Mouse (Mus musculus) spleen, adult 2 months (tissue): ENCODE results near the gene Inka1. TPM values are rescaled to one million over a fixed set of nuclear protein-coding genes. Genes with fewer than 3 reads are reported as not detected.
A peak's percentile ranks its signal among the peaks of the same experiment; 100 is the strongest.

Experiments
- DNase-seq, 2 experiments: peaks; one replicate each; pipeline versions ENCODE4 v3.0.0 to v3.0.0-alpha.2; 2012 to 2021; ENCODE audit warnings: low spot score in 2 of 2, low read depth in 1 of 2
- H3K27ac ChIP-seq: fragments of 200-500 bp; 2 replicates; pipeline ENCODE4 v1.5.1; 2012; ENCODE audit warnings: low read length, inconsistent platforms; ENCODE audit not compliant: insufficient read depth
- H3K27me3 ChIP-seq: fragments of 200-500 bp; 2 replicates; pipeline ENCODE4 v1.6.1; 2012; ENCODE audit warnings: mild to moderate bottlenecking, moderate library complexity, low read length, inconsistent platforms; ENCODE audit not compliant: control insufficient read depth, insufficient read depth
- H3K36me3 ChIP-seq: fragments of 200-500 bp; 2 replicates; pipeline ENCODE4 v1.6.1; 2012; ENCODE audit warnings: mild to moderate bottlenecking, low read length, inconsistent platforms; ENCODE audit not compliant: control insufficient read depth, insufficient read depth
- H3K4me1 ChIP-seq: fragments of 200-500 bp; 2 replicates; pipeline ENCODE4 v1.6.1; 2011; ENCODE audit warnings: inconsistent platforms; ENCODE audit not compliant: control insufficient read depth, insufficient read depth, insufficient read length
- H3K4me3 ChIP-seq: fragments of 200-500 bp; 2 replicates; pipeline ENCODE4 v1.5.1; 2011; ENCODE audit warnings: mild to moderate bottlenecking, inconsistent platforms; ENCODE audit not compliant: insufficient read depth, insufficient read length; ENCODE audit errors: extremely low read depth
- CTCF ChIP-seq: fragments of 200-500 bp; IDR thresholded peaks from 2 replicates; pipeline ENCODE4 v1.5.1; 2011; ENCODE audit warnings: mild to moderate bottlenecking, inconsistent platforms; ENCODE audit not compliant: insufficient read depth, insufficient read length, insufficient replicate concordance; ENCODE audit errors: extremely low read depth
- POLR2A ChIP-seq: fragments of 200-500 bp; IDR thresholded peaks from 2 replicates; pipeline ENCODE4 v1.6.1; 2011; ENCODE audit warnings: low read depth, low read length, inconsistent platforms
- WGBS: fragments of 180-500 bp; shearing (Covaris S2); methylation state at CpG from one replicate; pipeline ENCODE4 v1.1.7; 2018; 5-methylcytosine and 5-hydroxymethylcytosine counted together
- polyA plus RNA-seq: library from polyadenylated mRNA; depleted of rRNA; stranded (reverse); fragments of >200 nt; gene quantifications from 2 replicates; pipeline ENCODE4 v1.2.3, GENCODE M21; 2012

The Inka1 gene
- polyA plus RNA-seq, 1 experiment, result 19.8 TPM

DNA sequence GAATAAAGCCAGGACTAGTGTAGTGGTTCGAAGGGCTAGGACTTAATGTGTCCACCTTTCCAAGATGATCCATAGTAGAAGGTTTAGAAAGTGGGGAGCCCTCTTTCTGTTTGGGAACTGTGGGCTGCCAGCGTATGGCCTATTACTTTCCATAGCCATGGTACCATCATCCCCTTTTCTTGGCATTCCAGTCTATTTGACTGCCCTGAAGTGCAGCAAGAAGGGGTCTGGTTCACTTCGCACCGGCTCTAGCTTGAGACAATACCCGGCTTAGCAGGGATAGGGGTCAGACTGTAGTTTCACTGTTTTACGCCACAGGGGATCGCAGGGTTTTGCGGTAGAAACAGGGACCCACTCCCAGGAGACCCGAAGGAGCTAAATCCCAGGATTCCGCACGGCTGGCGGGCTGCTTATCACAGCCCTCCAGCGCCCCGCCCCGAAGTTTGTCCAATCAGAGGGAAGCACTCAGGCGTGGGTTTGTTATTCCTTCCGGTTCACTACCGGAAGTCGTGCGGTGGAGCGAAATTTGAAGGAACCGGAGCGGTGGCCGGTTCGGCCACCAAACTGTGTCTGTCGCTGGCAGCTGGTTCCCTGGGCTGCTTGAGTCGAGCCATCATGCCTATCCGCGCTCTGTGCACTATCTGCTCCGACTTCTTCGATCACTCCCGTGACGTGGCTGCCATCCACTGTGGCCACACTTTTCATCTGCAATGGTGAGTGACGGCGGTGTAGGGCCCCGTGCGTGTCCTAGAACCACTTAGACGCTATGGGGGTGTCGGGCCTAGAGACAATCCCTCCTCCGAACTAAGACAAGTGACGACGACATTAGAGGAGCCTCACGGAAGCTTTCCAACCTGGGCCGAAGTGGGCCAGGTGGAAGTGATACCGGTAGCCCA, 35.0 kb downstream of the Inka1 start:
- no peaks in the 10 kb centered on the region; the same call in 1 of the 2 replicates for H3K4me1 ChIP-seq
- 11% methylated on average over 45 of the region's 45 CpGs for WGBS
- H3K27ac ChIP-seq, result peak overlapping the region; percentile 14
- H3K4me3 ChIP-seq, result peak overlapping the region; percentile 66
- peak; percentile 57 to 84 for DNase-seq
- H3K36me3 ChIP-seq, result no peaks in the 10 kb centered on the region
- H3K27me3 ChIP-seq, result no peaks in the 10 kb centered on the region
- no peak; the same call in 1 of the 2 replicates for TF ChIP-seq POLR2A

DNA sequence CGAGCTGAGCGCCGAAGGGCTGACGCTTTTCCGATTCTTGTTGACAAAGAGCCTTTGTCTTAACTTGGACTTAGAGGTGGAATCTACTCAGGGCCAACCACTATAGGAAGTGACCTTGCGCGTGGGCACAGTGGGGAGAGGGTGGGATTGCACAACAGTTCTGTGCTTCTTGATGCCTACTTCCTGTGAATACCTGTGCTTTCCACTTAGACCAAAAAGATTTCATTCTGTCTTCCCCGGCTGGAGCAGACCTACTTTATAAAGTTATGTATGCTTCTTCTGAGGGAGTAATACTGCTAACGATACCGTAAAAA, 35.8 kb downstream of the Inka1 start, which contains the start of gene Traip:
TSS of gene Traip (plus strand) at position 215 of the 314 bp plus-strand sequence.
- 76% methylated on average over 10 of the region's 10 CpGs for WGBS
- DNase-seq, result no peak
- Histone ChIP-seq H3K4me1 (no peaks in the 10 kb centered on the region; the same call in 1 of the 2 replicates), H3K36me3 (no peaks in the 10 kb centered on the region), H3K4me3 (peak within 1 kb of the TSS; percentile 66), H3K27me3 (no peaks in the 10 kb centered on the region), H3K27ac (peak within 1 kb of the TSS; percentile 14)
- no peak for TF ChIP-seq CTCF
- no peak for TF ChIP-seq POLR2A

DNA sequence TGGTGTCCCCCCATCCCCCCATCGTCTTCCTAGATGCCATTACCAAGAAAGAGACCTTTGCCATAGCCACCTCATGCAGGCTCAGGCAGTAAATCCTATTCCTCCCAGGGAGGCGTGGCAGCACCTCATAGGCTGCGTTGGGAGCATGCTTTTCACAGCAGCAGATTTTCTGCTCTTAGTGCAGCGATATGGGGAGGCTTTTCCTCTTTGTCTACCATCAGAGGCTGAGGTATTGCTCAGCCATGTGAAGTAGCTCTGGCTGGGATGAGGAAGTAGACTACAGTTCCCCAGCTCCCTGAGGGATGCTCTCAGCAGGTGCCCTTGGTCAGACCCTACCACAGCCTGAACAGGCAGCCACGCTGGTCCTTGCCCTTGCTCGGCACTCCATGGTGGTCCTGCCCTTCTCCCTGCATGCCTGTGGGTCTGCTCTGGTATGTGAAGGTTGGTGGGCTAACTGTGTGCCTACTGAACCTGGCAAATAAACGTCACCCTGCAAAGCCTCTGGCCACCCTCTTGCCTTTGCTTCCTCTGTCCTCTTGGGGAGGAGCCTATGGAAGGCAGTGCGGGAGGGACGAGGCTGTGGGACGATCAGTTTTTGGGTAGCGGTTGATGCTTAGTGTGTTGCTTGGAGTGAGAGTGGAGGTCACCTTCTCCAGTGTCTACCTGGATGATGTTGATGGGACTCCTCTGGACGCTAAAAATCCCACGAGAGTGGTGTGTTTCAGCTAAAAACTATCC, 36.3 kb downstream of the Inka1 start:
- no peak for DNase-seq
- TF ChIP-seq POLR2A (no peak), CTCF (no peak)
- 69% methylated on average over 13 of the region's 13 CpGs for WGBS
- Histone ChIP-seq H3K4me1 (no peaks in the 10 kb centered on the region; the same call in 1 of the 2 replicates), H3K4me3 (no peak overlapping the region), H3K27ac (no peak overlapping the region), H3K27me3 (no peaks in the 10 kb centered on the region), H3K36me3 (no peaks in the 10 kb centered on the region)

DNA sequence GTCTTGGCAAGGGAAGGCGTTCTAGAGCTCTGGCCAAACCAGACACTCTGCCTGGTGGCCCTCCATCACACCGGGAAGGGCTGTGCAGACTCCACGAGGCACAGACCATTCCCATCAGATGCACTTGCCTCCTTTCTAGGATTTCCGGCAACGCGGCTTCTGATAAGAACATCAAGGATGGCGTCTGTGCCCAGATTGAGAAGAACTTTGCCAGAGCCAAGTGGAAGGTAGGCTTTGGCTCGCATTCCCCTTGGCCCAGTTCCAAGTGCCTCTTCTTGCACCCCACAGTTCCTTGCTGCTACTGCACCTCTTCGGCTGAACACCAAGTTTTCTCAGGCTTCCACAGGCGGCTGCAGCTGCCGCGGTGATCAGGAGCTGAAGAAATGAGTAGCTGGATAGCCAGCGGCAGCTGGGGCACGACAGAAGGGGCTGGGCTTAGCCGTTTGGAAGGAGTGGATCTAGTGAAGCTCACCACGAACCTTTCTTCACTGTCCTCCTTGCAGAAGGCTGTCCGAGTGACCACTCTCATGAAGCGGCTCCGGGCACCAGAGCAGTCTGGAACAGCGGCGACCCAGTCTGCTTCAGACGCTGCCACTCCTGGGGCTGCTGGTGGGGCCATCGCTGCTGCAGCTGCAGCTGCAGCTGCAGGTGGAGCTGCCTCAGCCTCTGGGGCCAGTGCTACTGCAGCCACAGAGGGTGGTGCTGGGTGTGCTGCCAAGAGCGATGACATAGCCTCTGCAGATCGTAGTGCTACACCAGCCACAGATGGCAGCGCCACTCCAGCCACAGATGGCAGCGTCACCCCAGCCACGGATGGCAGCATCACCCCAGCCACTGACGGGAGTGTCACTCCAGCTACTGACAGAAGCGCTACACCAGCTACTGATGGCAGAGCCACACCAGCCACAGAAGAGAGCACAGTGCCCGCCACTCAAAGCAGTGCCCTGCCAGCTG, 38.2 kb downstream of the Inka1 start:
- DNase-seq, result no peak
- Histone ChIP-seq H3K27ac (no peak overlapping the region), H3K4me1 (no peaks in the 10 kb centered on the region; the same call in 1 of the 2 replicates), H3K4me3 (no peak overlapping the region), H3K36me3 (no peaks in the 10 kb centered on the region), H3K27me3 (no peaks in the 10 kb centered on the region)
- 87% methylated on average over 31 of the region's 31 CpGs for WGBS
- no peak for TF ChIP-seq CTCF
- no peak for TF ChIP-seq POLR2A

DNA sequence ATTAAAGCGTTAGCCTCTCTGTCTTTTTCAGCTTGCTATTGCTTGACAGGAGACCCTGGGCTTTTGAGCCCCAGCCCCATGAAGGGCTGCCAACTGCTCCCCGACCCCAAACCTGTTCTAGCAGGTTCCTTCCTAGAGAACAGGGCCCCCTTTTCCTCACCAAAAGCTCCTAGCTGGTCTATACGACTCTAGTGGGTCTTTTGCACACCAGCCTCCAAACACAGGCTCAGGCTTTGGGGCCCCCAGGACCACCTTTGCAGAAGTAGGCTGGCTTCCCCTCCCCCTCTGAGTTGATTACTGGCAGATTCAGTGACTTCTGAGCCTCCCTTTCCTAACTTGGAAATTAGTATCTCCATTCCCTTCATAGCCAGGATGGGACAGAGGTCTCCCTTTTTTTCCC, 48.8 kb downstream of the Inka1 start:
- Histone ChIP-seq H3K27me3 (peaks cover 11% of the 10 kb centered on the region), H3K4me3 (no peak overlapping the region), H3K36me3 (no peaks in the 10 kb centered on the region), H3K4me1 (peaks cover 6% of the 10 kb centered on the region; the same call in 1 of the 2 replicates), H3K27ac (no peak overlapping the region)
- no peak for DNase-seq
- TF ChIP-seq POLR2A (no peak), CTCF (no peak)
- WGBS, result 61% methylated on average over 3 of the region's 3 CpGs

DNA sequence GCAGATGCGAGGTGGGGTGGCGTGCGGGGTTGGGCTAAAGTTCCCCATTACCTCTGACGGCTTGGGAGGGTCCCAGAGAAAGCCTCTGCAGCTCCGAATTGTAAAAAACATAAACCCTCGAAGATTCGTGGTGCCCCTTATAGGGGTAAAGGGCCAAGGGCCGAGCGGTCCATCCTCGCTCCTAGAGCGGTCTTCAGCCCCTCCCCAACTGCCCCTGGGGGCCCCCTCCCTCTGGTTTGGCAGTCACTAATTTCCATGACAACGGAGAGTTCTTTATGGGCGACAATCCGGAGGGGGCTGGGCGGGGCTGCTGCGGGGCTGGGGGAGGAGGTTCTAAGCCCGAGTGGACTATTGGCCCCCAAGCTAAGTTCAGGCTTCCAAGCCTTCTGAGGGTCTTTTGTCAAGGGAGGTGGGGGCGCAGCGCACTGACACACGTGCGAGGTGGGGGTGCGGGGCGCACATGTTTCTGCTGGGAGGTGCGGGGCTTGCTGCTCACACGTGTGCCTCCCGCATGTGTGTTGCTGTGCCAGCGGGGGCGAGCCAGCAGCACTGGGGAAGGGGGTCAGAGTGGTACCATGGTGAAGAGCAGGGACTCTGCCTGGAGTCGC, 49.4 kb downstream of the Inka1 start:
- H3K27ac ChIP-seq, result no peak overlapping the region
- TF ChIP-seq CTCF (no peak), POLR2A (no peak)
- WGBS, result 13% methylated on average over 29 of the region's 29 CpGs
- peak overlapping the region; percentile 28; the same call in 1 of the 2 replicates for H3K4me3 ChIP-seq
- H3K4me1 ChIP-seq, result peaks cover 6% of the 10 kb centered on the region; the same call in 1 of the 2 replicates
- peaks cover 11% of the 10 kb centered on the region for H3K27me3 ChIP-seq
- no peaks in the 10 kb centered on the region for H3K36me3 ChIP-seq
- DNase-seq, result no peak
